ENCODE assay signal across 30 mouse cellular contexts in the genomic region with DNA sequence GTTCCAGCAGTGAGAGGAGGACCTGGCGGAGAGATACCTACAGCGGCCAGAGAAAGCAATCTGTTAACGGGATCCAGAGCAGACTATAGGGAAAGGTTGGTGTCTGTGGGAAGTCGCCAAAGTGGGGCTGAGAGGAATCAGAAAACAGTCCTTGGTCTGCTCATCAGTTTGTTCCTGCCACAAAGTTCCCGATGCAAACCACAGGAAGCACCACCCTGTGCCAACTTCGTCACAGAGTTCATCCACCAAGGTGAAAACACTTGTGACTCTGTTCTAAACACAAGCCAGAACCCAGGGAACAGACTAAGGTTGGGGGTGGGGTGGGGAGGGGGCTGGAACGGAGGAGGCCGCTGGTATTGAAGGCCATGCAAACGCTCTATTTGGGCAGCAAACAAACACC. TPM values are rescaled to one million over a fixed set of nuclear protein-coding genes. Genes with fewer than 3 reads are reported as not detected.
DNase-seq lines count a peak whose midpoint lies in the region; ATAC-seq and TF ChIP-seq lines count a peak whose summit lies in the region.
"Had no signal": no experiment of that assay in that cellular context is flagged by ENCODE, and none has a peak within 500 bp of the region (broad histone marks: within the 10 kb centered on the region; RNA-seq: fewer than 3 reads in every experiment).

No protein-coding gene starts in this region.

- H3K4me3 ChIP-seq in heart, adult 2 months: no peak overlapping the region
- H3K4me3 ChIP-seq in heart, embryonic 11.5 days (ENCODE audit: low read depth, low read length): no peak overlapping the region
- peak overlapping the region; percentile 29 to 31; a peak in 3 of 4 replicates for H3K4me3 ChIP-seq in ES-E14 (ENCODE audit: insufficient read depth in 1 of 2, low read depth in 1 of 2, low read length in 2 of 2, poor library complexity in 1 of 2, severe bottlenecking in 1 of 2)
- H3K4me3 ChIP-seq in macrophage (ENCODE audit: inconsistent target): no peak overlapping the region
- H3K4me3 ChIP-seq: embryonic facial prominence, embryonic 12.5 days; erythroblast, embryonic 14.5 days; forebrain, embryonic 13.5 days; heart, embryonic 15.5 days; hindbrain, embryonic 10.5 days; layer of hippocampus, adult 2 months; limb, embryonic 15.5 days; liver, embryonic 15.5 days; midbrain, embryonic 13.5 days; neural tube, embryonic 13.5 days had no signal

- WGBS in heart, adult 2 months: 58% methylated on average over 9 of the region's 9 CpGs
- 62% methylated on average over 9 of the region's 9 CpGs for WGBS in heart, embryonic 11.5 days (ENCODE audit: insufficient replicate concordance)
- 41% methylated on average over 9 of the region's 9 CpGs for WGBS in macrophage (ENCODE audit: missing documents)

- TF ChIP-seq POLR2A in heart, adult 2 months (IDR thresholded peaks at IDR 0.05; ENCODE audit: insufficient read depth, low read depth, low read length): no peak

- H3K9ac ChIP-seq in heart, adult 2 months (ENCODE audit: low read depth, low read length): no peak overlapping the region
- no peak overlapping the region for H3K9ac ChIP-seq in heart, embryonic 11.5 days (ENCODE audit: low read depth, low read length)
- peak overlapping the region; percentile 54 for H3K9ac ChIP-seq in ES-E14 (ENCODE audit: insufficient read depth, low read depth, low read length, poor library complexity, severe bottlenecking)
- H3K9ac ChIP-seq: embryonic facial prominence, embryonic 12.5 days; forebrain, embryonic 13.5 days; heart, embryonic 15.5 days; limb, embryonic 15.5 days; liver, embryonic 15.5 days; midbrain, embryonic 13.5 days; neural tube, embryonic 13.5 days had no signal

- DNase-seq in cerebellum, postnatal 25 days: no peak
- DNase-seq in heart, adult 2 months: peak; percentile 27 to 30
- DNase-seq in ES-E14 (ENCODE audit: low read depth, low spot score): no peak
- no peak for DNase-seq in c-Kit-positive CD71-positive TER-119-positive erythroid progenitor cells, embryonic 14.5 days (ENCODE audit: low spot score)
- DNase-seq: adrenal gland, postnatal 36 days; gastrocnemius, postnatal 25 days; kidney, adult 11 months; kidney, postnatal 10 days; layer of hippocampus, postnatal 36 days; right cerebral cortex, adult 18-20 months; thymus, postnatal 4 days had no signal

- ATAC-seq in cerebellum, adult (ENCODE audit: insufficient number of reproducible peaks, low FRiP score, low TSS enrichment): 0 out of 2 replicates have a peak, but pooled peaks have one; percentile 42
- no peak for ATAC-seq in heart, embryonic 11.5 days (replicated peaks; ENCODE audit: insufficient number of reproducible peaks, low FRiP score, low TSS enrichment)
- no peak for ATAC-seq in frontal cortex, adult (ENCODE audit: low TSS enrichment)
- ATAC-seq: forebrain, embryonic 13.5 days; hindbrain, postnatal 0 days; midbrain, embryonic 13.5 days had no signal

- H3K4me2 ChIP-seq in heart, embryonic 11.5 days: no peak overlapping the region
- H3K4me2 ChIP-seq: embryonic facial prominence, embryonic 12.5 days; forebrain, embryonic 13.5 days; heart, embryonic 15.5 days; limb, embryonic 15.5 days; liver, embryonic 15.5 days; midbrain, embryonic 13.5 days; neural tube, embryonic 13.5 days had no signal

- no peak for TF ChIP-seq EP300 in heart, adult 2 months (IDR thresholded peaks at IDR 0.05; ENCODE audit: insufficient read depth, low read depth, low read length)

- H3K27ac ChIP-seq in heart, adult 2 months: peak overlapping the region; percentile 54
- no peak overlapping the region for H3K27ac ChIP-seq in heart, embryonic 11.5 days (ENCODE audit: low read depth, low read length)
- no peak overlapping the region for H3K27ac ChIP-seq in ES-E14 (ENCODE audit: insufficient read depth, low read depth, low read length, poor library complexity, severe bottlenecking)
- H3K27ac ChIP-seq in macrophage: peak overlapping the region; percentile 81
- H3K27ac ChIP-seq: embryonic facial prominence, embryonic 12.5 days; forebrain, embryonic 13.5 days; heart, embryonic 15.5 days; hindbrain, embryonic 10.5 days; hindbrain, postnatal 0 days; layer of hippocampus, adult 2 months; limb, embryonic 15.5 days; liver, embryonic 15.5 days; midbrain, embryonic 13.5 days; neural tube, embryonic 13.5 days had no signal

- in situ Hi-C loops in ES-E14 (cut with MboI; ENCODE audit: low sequenced_read_pairs in 2 of 2, unreplicated experiment in 2 of 2): no loop called here

- peaks cover 3% of the 10 kb centered on the region; the same call in 1 of the 2 replicates for H3K36me3 ChIP-seq in heart, adult 2 months (ENCODE audit: control insufficient read depth, insufficient read depth, low read length)
- H3K36me3 ChIP-seq in heart, embryonic 11.5 days (ENCODE audit: control insufficient read depth, insufficient read depth, low read length): no peaks in the 10 kb centered on the region
- no peaks in the 10 kb centered on the region for H3K36me3 ChIP-seq in ES-E14 (ENCODE audit: control insufficient read depth, insufficient read depth, low read length, poor library complexity, severe bottlenecking)
- no peaks in the 10 kb centered on the region for H3K36me3 ChIP-seq in macrophage (ENCODE audit: inconsistent target)
- H3K36me3 ChIP-seq: embryonic facial prominence, embryonic 12.5 days; G1E; heart, embryonic 15.5 days; hindbrain, embryonic 10.5 days; limb, embryonic 15.5 days; liver, embryonic 15.5 days; midbrain, embryonic 13.5 days; neural tube, embryonic 13.5 days had no signal

- H3K27me3 ChIP-seq in heart, adult 2 months (ENCODE audit: control insufficient read depth, insufficient read depth, low read length): no peaks in the 10 kb centered on the region
- no peaks in the 10 kb centered on the region for H3K27me3 ChIP-seq in heart, embryonic 11.5 days (ENCODE audit: control insufficient read depth, insufficient read depth, low read length)
- H3K27me3 ChIP-seq: embryonic facial prominence, embryonic 12.5 days; forebrain, embryonic 13.5 days; heart, embryonic 15.5 days; limb, embryonic 15.5 days; liver, embryonic 15.5 days; midbrain, embryonic 13.5 days; neural tube, embryonic 13.5 days had no signal

- no peaks in the 10 kb centered on the region for H3K79me2 ChIP-seq in heart, adult 2 months (replicated peaks; ENCODE audit: control insufficient read depth, insufficient read depth, low read length)
- no peaks in the 10 kb centered on the region for H3K79me2 ChIP-seq in macrophage (ENCODE audit: inconsistent target)

- no peak for TF ChIP-seq CTCF in heart, adult 2 months (IDR thresholded peaks at IDR 0.05)

- H3K9me3 ChIP-seq in heart, embryonic 11.5 days (replicated peaks; ENCODE audit: control insufficient read depth, low read length): 0 out of 2 replicates have a peak, but pooled peaks cover 3% of the 10 kb centered on the region
- H3K9me3 ChIP-seq in ES-E14 (ENCODE audit: control insufficient read depth, insufficient read depth, low read depth, low read length): no peaks in the 10 kb centered on the region
- H3K9me3 ChIP-seq: embryonic facial prominence, embryonic 12.5 days; forebrain, embryonic 13.5 days; heart, embryonic 15.5 days; limb, embryonic 15.5 days; liver, embryonic 15.5 days; midbrain, embryonic 13.5 days; neural tube, embryonic 13.5 days had no signal

- intact Hi-C loops in heart, adult 2 months (cut with DNase I): no loop called here

- H3K4me1 ChIP-seq in heart, adult 2 months (ENCODE audit: control insufficient read depth, insufficient read depth, low read length): peaks cover 1% of the 10 kb centered on the region; the same call in 1 of the 2 replicates
- H3K4me1 ChIP-seq in heart, embryonic 11.5 days (ENCODE audit: control insufficient read depth, insufficient read depth, low read length): no peaks in the 10 kb centered on the region
- 0 out of 4 replicates have a peak, but pooled peaks cover 0 to 1% of the 10 kb centered on the region in 2 experiments for H3K4me1 ChIP-seq in ES-E14 (ENCODE audit: control insufficient read depth in 2 of 2, insufficient read depth in 2 of 2, low read length in 2 of 2, poor library complexity in 1 of 2)
- H3K4me1 ChIP-seq: embryonic facial prominence, embryonic 12.5 days; forebrain, embryonic 13.5 days; heart, embryonic 15.5 days; hindbrain, embryonic 10.5 days; limb, embryonic 15.5 days had no signal

TF ChIP-seq in ES-E14, 5 proteins besides CTCF, POLR2A, EP300 and RAD21:
- TF ChIP-seq MAFK (IDR thresholded peaks at IDR 0.05; ENCODE audit: insufficient read depth, low read depth, low read length) (no peak), HCFC1 (IDR thresholded peaks at IDR 0.05; ENCODE audit: borderline replicate concordance, insufficient read depth, low read length) (no peak), CHD2 (IDR thresholded peaks at IDR 0.05; ENCODE audit: low read depth, low read length) (no peak), ZC3H11A (IDR thresholded peaks at IDR 0.05; ENCODE audit: borderline replicate concordance, low read depth, low read length) (no peak), ZNF384 (IDR thresholded peaks at IDR 0.05; ENCODE audit: low read depth, low read length) (no peak)
TF ChIP-seq in ES-E14: peak in this region for 0.

RNA-seq across cellular contexts. Expression of a gene that starts 5.4 kb away (rescaled TPM):
- 10 to 100 TPM; 20.6 to 21.4 TPM for total RNA-seq in heart, adult 2 months (2021)
- polyA plus RNA-seq in heart, adult 2 months (2012; rRNA removed): 23.6 and 47.9 TPM in 2 replicates
- 10.2 and 13.9 TPM in 2 replicates for polyA plus RNA-seq in heart, embryonic 11.5 days (2014; fragmentation: Nextera tagmentation; extraction: Ambion mirVana)
- 20.9 and 23.0 TPM in 2 replicates for total RNA-seq in ES-E14 (2012; rRNA removed)
- 100 to 1,000 TPM in 18 of 26 experiments, 10 to 100 TPM in 8; 24.0 to 402 (median 140) TPM for total RNA-seq in macrophage (2018; cell fraction: chromatin; rRNA removed)
- total RNA-seq in macrophage (2018; cell fraction: cytosol; rRNA removed): 10 to 100 TPM; 16.3 to 55.2 (median 36.8) TPM
- 100 to 1,000 TPM in 10 of 26 experiments, 10 to 100 TPM in 16; 34.1 to 225 (median 88.3) TPM for total RNA-seq in macrophage (2018; cell fraction: nucleus; rRNA removed)
- polyA plus RNA-seq in macrophage (2018): 31.9 to 48.6 TPM (median 32.3 TPM) in 3 replicates

RNA-seq across cellular contexts. Expression of a gene that starts 29.8 kb away (rescaled TPM):
- total RNA-seq in heart, adult 2 months (2021): 1 to 10 TPM; 4.4 to 5.5 TPM
- 3.9 and 5.9 TPM in 2 replicates for polyA plus RNA-seq in heart, adult 2 months (2012; rRNA removed)
- polyA plus RNA-seq in heart, embryonic 11.5 days (2014; fragmentation: Nextera tagmentation; extraction: Ambion mirVana): 20.2 and 20.9 TPM in 2 replicates
- 11.9 and 12.6 TPM in 2 replicates for total RNA-seq in ES-E14 (2012; rRNA removed)
- 10 to 100 TPM in 3 of 26 experiments, 1 to 10 TPM in 18, under 1 TPM in 4, not detected in 1; 0.54 to 13.7 (median 3.6) TPM for total RNA-seq in macrophage (2018; cell fraction: chromatin; rRNA removed)
- total RNA-seq in macrophage (2018; cell fraction: cytosol; rRNA removed): 10 to 100 TPM in 18 of 26 experiments, 1 to 10 TPM in 8; 6.5 to 16.8 (median 11.4) TPM
- 10 to 100 TPM in 6 of 26 experiments, 1 to 10 TPM in 20; 1.0 to 13.8 (median 5.3) TPM for total RNA-seq in macrophage (2018; cell fraction: nucleus; rRNA removed)
- polyA plus RNA-seq in macrophage (2018): 8.4 to 14.7 TPM (median 12.0 TPM) in 3 replicates

RNA-seq across cellular contexts. Expression of a gene that starts 51.3 kb away (rescaled TPM):
- total RNA-seq in heart, adult 2 months (2021): not detected
- not detected in 2 replicates for polyA plus RNA-seq in heart, adult 2 months (2012; rRNA removed)
- not detected in 2 replicates for polyA plus RNA-seq in heart, embryonic 11.5 days (2014; fragmentation: Nextera tagmentation; extraction: Ambion mirVana)
- not detected in 2 replicates for total RNA-seq in ES-E14 (2012; rRNA removed)
- total RNA-seq in macrophage (2018; cell fraction: chromatin; rRNA removed): not detected
- total RNA-seq in macrophage (2018; cell fraction: cytosol; rRNA removed): not detected
- not detected for total RNA-seq in macrophage (2018; cell fraction: nucleus; rRNA removed)
- polyA plus RNA-seq in macrophage (2018): not detected in 3 replicates
- total RNA-seq: adrenal gland, postnatal 36 days; gastrocnemius, postnatal 25 days; hindbrain, postnatal 0 days; layer of hippocampus, adult 2 months; layer of hippocampus, postnatal 36 days; left cerebral cortex, postnatal 36 days had no signal
- polyA plus RNA-seq: embryonic facial prominence, embryonic 12.5 days; erythroblast, embryonic 14.5 days; forebrain, embryonic 13.5 days; G1E; heart, embryonic 15.5 days; hindbrain, embryonic 10.5 days; hindbrain, postnatal 0 days; limb, embryonic 15.5 days; liver, embryonic 15.5 days; lung, embryonic 16.5 days; midbrain, embryonic 13.5 days; neural tube, embryonic 13.5 days; small intestine, adult 2 months had no signal

Comparison
In these comparisons a context has a peak if more than half of its experiments do, and no peak if none do; other contexts are left out.
1. H3K27ac ChIP-seq: peak in heart, adult 2 months (single experiment) and macrophage (single experiment); none in heart, embryonic 11.5 days (single experiment) and ES-E14 (single experiment).
2. DNase-seq: peak in heart, adult 2 months (2 of 2); none in cerebellum, postnatal 25 days (0 of 2), ES-E14 (single experiment) and c-Kit-positive CD71-positive TER-119-positive erythroid progenitor cells, embryonic 14.5 days (single experiment).
3. H3K4me3 ChIP-seq: peak in ES-E14 (2 of 2); none in heart, adult 2 months (single experiment), heart, embryonic 11.5 days (single experiment) and macrophage (single experiment).